Mouse (Mus musculus) c-Kit-positive CD71-negative TER-119-negative erythroid progenitor cells, embryonic 14.5 days (primary cell): ENCODE results near the gene Casr.

Source experiments
- DNase-seq: peaks from one replicate; pipeline ENCODE4 v3.0.0-alpha.2; 2013; ENCODE audit warnings: low read depth

The Casr gene

GRCm38 (mm10) chr16:36561386-36562338, at the start of gene Casr:
Gene Casr (minus strand): TSS chr16:36562141.
- no peak for DNase-seq

DNA sequence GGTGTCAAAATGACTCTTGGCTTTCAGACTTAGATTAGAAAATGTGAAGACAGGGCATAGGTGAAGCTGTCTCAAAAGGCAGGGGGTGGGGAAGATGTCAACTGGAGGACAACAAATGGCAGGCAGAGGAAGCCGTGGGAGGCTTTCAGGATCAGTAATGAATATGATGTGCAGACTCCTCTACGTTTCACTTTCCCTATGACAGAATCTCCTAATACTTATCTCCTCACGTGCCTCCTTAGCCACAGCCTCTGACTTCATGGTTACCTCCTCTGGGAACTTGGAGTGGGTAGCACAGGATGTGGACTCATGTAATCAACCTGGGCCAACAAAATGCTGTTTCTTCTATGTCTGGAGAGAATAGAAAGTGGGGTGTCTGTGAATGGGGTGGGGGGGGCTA, 40.7 kb upstream of the Casr start:
- DNase-seq: no peak

GRCm38 (mm10) chr16:36598265-36598664, 36.3 kb upstream of the Casr start:
- DNase-seq: no peak

- DNase-seq: no peak
These were observed 34.9 kb upstream of the Casr start for GRCm38 (mm10) chr16:36596671-36597410.

DNA sequence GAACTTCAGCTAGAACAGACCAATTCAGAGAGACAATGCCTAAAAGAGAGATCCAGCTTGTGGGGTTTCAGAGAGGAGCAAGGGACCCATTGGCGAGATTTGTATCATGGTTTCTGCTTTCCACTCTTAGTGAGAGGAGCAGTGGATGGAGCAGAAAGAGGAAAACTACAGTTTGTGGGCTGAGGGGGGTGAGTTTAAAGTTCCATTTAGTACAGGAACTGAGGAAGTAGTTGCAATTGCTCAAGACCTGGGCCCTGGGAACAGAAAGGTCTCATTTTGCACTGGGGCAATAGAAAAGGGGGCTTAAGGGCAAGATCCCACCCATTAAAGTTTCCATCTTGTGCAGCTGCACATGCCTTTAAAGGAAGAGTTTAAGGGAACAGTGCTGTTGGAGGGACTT, 28.0 kb upstream of the Casr start:
- no peak for DNase-seq

GRCm38 (mm10) chr16:36587971-36588370, 26.0 kb upstream of the Casr start:
- peak; percentile 16 for DNase-seq

DNA sequence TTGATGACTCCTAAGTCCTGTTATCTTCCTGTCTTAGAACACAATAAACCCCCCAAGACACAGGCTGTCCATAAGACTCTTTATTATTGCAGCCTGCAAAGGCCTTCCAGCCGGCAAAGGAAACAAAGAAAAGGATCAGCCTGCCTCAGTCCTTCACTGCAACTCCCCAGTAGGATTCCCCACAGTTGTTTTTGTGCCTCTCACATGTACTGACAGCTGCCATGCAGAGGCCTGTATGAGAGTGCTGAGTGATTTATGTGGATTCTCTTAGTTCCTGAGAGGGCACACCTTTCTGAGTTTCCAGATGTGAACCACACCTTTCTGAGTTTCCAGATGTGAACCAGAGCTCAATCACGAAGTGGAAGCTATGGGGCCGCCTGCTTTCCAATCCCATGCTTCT, 20.1 kb upstream of the Casr start:
- no peak for DNase-seq

DNA sequence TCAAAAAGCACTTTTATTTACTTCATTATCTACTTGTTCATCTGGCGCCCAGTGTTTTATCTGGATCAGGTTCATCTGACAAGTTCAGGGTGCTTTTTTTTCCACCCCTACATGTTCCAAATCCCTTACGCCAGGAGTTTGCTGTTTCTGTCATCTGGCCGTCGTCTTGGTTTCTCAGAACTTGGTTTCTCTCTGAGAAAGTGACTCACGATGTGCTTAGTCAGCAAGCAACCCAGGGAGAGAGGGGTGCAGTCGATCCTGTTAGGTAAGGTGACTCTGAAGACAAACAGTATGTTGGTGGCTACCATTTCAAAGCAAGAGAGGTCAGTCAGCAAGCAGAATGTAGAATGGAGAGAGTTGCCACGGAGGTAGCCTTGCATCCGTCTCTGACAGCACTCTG, 10.0 kb upstream of the Casr start:
- DNase-seq: no peak

GRCm38 (mm10) chr16:36559573-36559972, 2.4 kb downstream of the Casr start:
- no peak for DNase-seq

DNA sequence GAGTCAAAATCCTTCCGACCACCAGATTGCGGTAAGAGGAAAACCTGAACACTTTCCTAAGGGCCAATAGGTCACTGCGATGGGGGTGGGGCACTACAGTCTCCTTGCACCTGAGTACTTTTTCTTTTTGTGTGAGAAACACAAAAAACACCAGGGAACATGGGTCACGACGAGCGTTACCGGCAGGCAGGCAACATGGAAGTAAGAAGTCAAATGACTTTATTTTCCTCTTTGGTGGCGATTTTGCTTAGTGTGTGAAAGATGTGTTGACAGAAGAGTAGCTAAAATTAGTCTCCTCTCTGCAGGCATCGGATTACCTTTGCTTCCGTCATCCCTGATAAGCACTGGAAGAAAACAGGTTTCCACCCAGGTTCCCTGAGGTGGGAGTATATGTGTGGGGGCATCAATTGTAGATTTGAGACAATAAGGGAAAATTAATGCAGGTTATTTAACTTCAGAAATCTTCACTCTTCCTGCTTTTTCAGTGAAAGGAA, 6.2 kb downstream of the Casr start:
- no peak for DNase-seq

GRCm38 (mm10) chr16:36553624-36554023, 8.3 kb downstream of the Casr start:
- DNase-seq: no peak

- DNase-seq: no peak
These were observed 16.6 kb downstream of the Casr start for GRCm38 (mm10) chr16:36545333-36545732.

GRCm38 (mm10) chr16:36543091-36543490, 18.9 kb downstream of the Casr start:
- DNase-seq: no peak

DNA sequence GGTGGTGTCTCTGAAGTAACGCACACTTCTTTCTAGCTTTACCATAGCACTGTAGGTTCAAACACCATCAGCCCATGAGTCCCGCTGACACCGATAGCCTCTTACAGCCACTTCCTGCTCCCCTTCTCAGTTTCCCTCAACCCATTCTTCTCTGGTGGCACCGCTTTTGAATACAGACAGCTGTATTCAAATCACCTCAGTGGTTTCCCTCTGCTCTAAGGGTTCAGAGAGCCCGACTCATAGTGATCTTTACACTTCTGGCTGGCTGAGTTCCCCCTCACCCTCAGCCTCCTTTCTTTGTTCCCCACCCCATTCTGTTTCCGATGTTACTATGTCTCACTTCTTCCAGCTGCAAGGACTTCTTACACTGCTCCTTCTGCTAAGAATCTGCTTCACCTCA, 21.1 kb downstream of the Casr start:
- no peak for DNase-seq

GRCm38 (mm10) chr16:36532981-36533687, 28.8 kb downstream of the Casr start:
- DNase-seq: no peak

DNA sequence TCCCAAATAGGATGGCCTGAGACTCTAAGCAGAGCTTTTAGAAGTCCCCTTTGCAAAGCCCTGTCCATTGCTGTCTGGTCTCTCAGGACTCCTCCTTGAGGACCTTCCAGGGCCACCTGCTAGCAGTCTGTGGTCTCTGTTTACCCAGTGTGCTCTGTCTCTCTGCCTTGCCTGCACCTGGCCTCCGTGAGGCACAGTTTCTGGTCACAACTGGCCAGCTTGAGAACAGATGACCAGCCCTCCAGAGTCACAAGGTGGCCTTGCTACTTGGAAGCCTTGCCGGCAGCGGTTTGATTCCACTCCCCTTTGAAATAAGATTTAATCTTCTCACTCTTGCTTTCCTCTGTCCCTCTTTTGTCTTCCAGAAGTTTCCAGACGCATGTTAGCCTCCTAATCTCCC, 29.9 kb downstream of the Casr start:
- DNase-seq: no peak

DNA sequence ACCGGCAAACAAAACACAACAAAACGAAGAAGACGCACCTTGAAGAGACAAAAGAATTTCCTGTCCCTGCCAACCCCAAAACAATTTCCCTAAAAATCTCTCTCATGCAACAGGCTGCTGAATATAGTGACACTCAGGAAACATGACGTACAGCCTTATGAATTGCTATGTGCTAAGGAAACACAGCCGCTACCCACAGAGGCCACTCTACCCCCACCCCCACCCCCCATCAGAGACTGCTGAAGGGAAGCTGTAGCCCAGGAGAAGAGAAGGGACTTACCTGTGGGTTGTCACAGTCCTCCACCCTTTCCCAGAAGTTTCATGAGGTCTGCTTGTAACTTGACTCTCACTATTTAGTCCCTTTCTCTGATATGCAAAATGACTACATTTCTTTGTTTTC, 30.3 kb downstream of the Casr start:
- no peak for DNase-seq

DNA sequence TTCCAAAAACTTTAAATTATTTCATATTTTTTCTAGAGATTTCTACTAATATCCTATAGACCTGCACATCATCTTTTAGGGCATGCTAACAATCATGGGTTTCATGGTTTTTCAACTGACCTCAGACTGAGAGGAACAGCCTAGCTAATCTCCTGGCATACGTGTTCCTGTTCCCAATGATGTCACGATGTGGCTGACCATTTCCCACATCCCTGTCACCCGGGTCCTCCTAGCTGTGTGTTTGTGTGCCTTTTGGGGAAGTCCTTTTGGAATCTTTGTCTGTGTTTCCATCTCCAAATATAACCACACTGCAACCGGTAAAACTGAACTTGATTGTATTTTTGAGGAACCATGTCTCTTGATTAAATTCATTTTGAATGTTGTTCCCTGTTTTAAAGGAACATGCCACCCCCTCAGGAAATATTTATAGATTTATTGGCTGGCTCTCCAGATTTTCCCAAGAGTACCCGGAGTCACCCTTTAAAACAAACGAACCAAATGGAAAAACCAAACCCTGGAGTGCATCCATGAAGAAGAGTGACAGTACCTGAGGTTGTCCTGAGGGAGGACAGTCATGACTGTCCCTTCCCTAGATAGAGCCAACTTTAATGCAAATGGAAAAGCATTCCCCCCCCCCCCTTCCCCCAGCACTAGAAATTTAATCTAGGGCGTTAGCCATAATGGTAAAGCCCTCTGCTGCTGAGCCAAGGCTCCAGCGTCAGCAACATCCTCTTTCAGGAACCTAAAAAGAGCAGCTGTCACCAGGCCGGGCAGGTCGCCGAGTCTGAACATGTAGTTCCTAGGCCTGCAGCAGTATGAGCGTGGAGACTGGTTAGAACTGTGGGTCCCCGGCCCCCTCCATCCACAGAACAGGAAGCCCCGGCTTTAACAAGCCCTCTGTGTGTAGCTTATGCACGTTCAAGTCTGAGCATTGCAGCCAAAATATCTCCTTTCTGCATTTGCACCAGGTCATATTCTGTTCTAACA, 31.1 kb downstream of the Casr start:
- peak; percentile 10 for DNase-seq

DNA sequence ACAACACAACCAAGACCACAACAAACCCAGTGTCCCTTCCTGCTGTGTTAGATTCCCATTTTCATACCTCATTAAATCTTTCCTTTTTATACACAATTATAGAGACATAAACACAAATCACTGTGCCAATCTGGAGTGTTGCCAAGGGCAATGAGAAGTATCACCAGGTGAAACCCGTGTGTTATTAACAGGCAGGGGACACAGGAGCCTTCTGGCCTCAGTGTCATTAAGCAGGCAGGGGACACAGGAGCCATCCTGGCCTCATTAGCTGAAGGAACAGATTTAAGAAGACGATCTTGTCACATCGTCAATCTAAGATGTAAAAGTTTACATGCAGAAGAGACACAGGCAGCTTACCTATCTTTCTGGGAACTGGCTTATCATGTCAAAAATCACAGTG, 33.1 kb downstream of the Casr start:
- no peak for DNase-seq

GRCm38 (mm10) chr16:36526596-36527282, 35.2 kb downstream of the Casr start:
- DNase-seq: no peak

DNA sequence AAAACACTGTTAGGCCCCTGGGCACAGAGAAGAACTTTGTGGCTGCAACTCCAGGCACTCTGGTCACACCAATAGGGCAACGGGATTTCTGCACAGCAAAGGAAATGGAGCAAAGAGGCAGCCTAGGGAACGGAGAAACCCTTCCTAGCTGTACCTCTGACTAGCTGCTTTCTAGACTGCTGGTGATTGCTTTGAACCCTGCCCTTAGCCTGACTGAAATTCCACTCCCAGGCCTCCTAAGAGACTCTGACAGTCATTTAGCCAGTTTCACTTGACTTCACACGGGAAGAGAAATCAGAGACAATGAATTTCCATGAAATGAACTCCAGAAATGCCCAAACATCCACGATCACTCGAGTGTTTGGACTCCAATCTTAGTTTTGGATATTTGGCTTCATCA, 38.8 kb downstream of the Casr start:
- DNase-seq: no peak
